Mouse (Mus musculus): Measurements from ENCODE around the gene Trub2.
A peak's percentile ranks its signal among the peaks of the same experiment; 100 is the strongest.

Gene Trub2

GRCm38 (mm10) chr2:29787937-29788681 is at the start of gene Trub2:
Gene Trub2 (minus strand): TSS chr2:29788502.
- peak; percentile 89 to 96 for DNase-seq (ENCODE audit: inconsistent age in 2 of 2, low spot score in 1 of 2)

- DNase-seq (ENCODE audit: inconsistent age in 2 of 2, low spot score in 1 of 2), result no peak
Observed at GRCm38 (mm10) chr2:29835391-29835899, 47.1 kb upstream of the Trub2 start.

GRCm38 (mm10) chr2:29833796-29834195 is 45.5 kb upstream of the Trub2 start:
- DNase-seq (ENCODE audit: inconsistent age in 2 of 2, low spot score in 1 of 2), result no peak

GRCm38 (mm10) chr2:29831106-29831505 is 42.8 kb upstream of the Trub2 start:
- no peak for DNase-seq (ENCODE audit: inconsistent age in 2 of 2, low spot score in 1 of 2)

DNA sequence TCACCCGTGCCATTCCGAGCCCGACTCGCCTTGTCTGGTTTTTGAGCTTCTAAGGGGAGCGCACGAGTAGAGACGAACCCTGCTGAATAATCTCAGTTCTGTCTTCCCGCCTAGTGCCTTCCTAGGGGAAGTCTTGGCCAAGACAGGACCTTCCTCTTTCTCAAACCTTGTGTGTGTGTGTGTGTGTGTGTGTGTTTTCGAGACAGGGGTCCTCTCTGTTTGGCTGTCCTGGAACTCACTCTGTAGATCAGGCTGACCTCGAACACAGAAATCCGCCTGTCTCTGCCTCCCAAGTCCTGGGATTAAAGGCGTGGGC is 39.4 kb upstream of the Trub2 start:
- DNase-seq (ENCODE audit: inconsistent age in 2 of 2, low spot score in 1 of 2), result no peak

DNA sequence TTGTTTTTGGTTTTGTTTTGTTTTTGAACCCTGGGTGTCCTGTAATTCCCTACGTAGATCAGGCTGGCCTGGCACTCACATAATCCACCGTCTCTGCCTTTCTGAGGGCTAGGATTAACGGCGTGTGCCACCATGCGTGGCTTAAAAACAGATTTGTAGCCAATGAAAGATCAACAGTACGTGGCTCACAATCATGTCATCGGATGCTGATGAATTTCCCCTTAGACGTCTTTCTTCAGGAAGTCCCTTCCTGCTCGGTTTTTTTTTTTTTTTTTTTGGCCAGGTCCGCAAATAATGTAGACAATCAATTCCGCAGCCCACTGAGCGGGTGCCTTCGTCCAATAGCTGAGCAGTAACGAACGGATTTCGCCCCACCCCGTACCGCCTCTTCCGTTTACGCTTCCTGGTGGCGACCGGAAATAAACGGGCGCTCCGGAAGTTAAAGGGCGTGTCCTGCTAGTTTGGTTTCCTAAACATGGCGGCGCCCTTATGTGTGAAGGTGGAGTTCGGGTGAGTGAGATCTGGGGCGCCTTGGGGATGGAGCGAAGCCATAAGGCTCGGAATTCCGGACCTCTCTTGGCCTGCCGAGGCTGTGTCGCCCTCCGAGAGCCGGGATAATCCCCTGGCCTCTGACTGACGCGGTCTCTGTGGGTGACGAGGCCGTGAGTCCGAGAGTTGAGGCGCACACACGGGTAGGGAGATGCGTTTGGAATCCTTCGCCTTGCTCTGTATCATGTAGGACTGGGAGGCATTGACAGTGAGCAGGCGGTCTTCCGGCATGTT is 38.8 kb upstream of the Trub2 start:
- DNase-seq (ENCODE audit: inconsistent age in 2 of 2, low spot score in 1 of 2), result peak; percentile 97 to 98

DNA sequence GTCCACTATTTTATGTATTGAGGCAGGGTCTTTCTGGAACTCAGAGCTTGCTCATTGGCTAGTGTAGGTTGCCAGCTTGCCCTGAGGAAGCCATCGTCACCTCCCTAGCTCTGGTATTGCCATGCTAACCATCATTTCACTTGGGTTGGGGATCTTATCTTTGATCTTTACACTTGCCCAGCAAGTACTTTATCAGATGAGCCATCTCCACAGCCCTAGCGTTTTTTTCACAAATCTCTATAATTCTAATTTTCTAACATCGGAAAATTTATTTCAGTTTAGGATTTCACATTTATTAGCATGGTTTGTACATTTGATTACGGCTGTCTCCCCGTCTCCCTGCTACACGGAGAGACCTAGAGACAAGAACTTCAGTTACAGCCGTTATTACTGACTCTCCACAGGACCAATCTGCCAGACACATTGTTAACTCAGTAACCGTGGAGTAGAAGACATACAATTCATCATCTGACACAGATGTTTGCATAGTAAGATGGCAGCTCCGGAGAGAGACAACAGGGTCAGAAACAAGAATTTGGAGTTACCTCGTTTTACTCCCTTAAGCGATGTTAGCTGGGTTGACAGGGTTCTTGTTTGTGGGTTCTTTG is 38.1 kb upstream of the Trub2 start:
- no peak for DNase-seq (ENCODE audit: inconsistent age in 2 of 2, low spot score in 1 of 2)

DNA sequence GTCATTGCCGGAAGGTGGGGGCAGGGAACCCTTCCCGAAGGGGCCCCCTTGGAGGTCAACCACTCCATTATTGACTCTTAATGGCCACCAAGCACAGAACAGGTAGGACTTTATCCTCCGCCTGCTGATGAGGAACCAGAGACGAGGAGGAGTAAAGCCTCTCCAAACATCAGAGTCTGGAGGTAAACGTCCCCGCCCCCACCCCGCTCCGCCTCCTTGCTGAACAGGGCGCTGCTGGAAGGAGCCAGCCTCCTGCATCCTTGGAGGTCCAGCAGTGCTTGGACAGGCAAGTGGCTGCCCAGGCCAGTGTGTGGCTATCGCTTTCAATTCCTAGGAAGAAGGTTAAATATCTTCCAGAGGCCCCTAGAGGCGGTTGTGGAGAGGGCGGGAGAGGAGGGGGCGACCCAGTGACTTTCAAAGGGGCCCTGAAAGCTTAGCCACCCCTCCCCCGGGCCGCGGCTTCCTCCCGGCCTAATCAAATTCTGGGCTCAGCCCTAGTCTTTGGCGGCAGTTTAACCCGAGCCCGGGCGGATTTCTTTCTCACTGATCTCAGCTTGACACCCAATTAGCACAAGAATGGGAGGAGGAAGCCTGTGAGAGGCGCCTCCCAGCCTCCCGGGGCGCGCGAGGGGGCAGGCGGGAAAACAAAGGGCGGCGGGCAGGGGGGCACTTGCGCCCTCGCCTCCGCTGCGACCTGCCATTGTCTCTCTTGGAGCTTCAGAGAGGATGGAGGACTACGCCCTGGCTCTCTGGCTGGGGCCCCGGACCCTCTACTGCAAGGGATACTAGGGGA is 31.9 kb upstream of the Trub2 start, which contains the start of gene Urm1:
Gene Urm1 (plus strand): TSS at position 51 of the 793 bp plus-strand sequence.
- DNase-seq (ENCODE audit: inconsistent age in 2 of 2, low spot score in 1 of 2), result peak; percentile 55 to 83

DNA sequence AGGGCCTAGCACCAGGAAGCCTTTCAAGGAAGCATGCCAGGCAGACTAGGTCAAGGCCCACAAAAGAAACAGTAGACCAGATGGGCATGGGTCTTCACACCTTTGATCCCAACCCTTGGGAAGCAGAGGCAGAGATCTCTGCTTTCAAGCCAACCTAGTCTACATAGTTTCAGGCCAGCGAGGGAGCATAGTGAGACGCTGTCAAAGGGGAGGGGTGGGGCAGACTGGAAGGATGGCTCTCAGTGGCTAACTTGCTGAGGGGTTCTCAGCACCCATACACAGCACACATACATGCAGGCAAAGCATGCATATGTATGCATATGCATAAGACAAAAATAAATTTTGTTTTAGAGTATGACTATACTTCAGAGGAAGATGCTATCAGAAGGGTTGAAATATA is 31.1 kb upstream of the Trub2 start:
- no peak for DNase-seq (ENCODE audit: inconsistent age in 2 of 2, low spot score in 1 of 2)

DNA sequence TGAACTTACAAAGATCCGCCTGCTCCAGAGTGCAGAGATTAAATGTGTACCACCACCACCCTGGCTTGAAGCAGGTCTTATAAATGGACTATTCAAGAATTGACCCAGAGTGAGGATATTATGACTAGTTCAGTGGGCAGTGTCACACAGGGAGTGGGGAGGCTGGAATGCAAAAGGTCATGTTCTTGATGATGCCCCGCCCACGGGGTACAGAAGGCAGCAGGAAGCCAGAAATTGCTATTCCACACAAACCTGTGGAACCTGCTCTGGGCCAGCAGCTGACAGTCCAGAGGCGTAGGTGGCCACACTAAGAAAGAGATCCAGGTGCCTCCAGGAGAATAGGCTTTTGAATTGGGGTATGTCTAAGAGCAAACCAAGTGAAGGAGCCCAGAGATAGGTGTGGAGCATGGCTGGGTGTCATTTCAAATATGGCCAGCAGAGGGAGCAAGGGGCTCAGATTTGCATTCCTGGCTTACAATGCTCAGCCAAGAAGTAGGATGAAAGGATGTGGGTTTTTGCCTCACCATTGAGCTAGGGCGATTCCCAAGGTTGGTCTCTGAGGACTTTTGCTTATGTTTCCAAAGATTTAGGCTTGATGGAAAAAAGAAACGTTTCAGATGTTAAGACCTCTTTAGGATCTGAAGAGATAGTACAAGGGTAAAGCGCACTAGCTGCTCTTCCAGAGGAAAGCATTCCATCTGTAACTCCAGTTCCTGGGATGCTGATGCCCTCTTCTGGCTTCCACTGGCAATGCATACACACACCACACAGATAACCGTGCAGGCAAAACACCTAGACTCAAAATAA is 29.3 kb upstream of the Trub2 start:
- peak; percentile 83 to 96 for DNase-seq (ENCODE audit: inconsistent age in 2 of 2, low spot score in 1 of 2)

- DNase-seq (ENCODE audit: inconsistent age in 2 of 2, low spot score in 1 of 2), result no peak
Observed at GRCm38 (mm10) chr2:29815678-29816371, 27.5 kb upstream of the Trub2 start.

DNA sequence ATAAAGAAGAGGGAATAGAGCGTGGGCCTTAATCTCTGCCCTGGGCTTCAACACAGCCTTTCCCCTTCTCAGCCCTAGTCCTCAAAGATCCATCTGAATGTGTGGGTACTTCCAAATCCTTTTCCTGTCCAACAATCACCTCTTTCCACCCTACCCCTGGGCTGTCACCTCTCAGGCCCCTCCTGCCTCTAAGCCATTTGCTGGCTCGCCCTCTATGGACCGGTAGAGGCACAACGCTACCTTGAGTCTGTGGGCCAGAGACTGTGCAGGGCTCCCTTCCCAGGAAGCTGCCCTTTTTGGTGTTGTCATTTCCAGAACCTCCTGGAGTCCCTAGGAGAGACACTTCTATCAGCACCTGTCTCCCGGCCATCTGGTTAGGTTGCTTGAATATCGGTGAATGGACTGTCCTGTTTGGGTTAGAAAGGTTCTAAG is 15.1 kb upstream of the Trub2 start:
- DNase-seq (ENCODE audit: inconsistent age in 2 of 2, low spot score in 1 of 2), result peak in 1 of 2 experiments; percentile 70

DNA sequence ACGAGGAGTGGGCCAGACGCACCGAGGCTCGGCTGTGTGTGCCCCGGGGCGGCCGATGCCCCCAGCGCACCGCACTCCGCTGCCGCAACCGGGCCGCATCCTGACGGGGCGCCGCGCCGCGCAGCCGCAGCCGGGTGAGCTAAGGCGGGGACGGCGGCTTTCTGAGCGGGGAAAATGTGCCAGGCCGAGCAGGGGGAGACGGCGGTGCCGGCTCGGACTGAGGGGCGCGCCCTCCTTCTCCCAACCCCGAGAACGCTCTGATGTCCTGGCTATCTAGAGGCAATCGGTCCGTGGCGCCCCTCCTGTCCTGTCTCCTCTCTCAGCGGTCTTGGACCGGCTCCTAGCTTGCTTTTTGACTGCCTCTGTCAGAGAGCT is 14.5 kb upstream of the Trub2 start:
- no peak for DNase-seq (ENCODE audit: inconsistent age in 2 of 2, low spot score in 1 of 2)

- DNase-seq (ENCODE audit: inconsistent age in 2 of 2, low spot score in 1 of 2), result peak; percentile 96 to 98
Observed at GRCm38 (mm10) chr2:29802075-29802826, 13.9 kb upstream of the Trub2 start, which contains the start of gene Slc27a4. Gene Slc27a4 (plus strand): TSS chr2:29802634.

- no peak for DNase-seq (ENCODE audit: inconsistent age in 2 of 2, low spot score in 1 of 2)
Observed at GRCm38 (mm10) chr2:29792772-29793487, 4.6 kb upstream of the Trub2 start.

DNA sequence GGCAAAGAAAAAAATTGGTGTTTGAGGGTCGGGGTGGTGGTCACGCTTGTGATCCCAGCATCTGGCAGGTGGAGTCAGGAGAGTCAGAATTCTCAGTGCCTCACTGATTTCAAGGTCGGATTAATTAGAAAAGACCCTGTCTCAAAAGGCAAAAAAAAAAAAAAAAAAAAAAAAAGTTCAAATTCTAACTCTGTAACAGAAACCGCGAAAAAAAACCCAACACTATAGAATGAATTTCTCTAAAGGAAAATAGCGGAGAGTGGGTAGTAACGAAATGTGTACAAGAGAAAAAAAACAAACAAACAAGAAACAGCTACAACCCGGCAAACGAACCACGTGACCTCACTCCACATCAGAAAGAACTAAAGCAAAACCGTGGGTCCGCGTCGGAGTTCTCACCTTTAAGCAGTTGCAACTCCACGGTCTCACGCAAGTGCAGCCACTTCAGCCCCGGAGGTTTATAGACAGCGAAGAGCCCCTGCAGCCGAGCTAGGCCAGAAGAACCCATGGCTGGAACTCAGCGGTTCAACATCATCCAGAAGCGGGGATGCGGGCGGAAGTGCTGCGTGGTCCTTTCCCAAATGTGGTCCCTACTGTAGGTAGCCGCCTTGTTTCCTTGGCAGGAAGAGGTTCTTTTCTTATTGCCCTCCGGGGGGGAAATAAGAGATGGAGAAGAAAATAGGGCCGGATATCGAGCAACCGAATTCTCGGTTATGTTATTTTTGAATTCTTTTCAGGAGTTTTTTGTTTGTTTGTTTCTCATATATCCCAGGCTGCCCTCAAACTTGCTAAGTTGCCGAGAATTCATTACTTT is 991 bp downstream of the Trub2 start, which contains the start of gene Coq4:
Gene Coq4 (plus strand): TSS at position 390 of the 814 bp plus-strand sequence.
- peak; percentile 90 to 98 for DNase-seq (ENCODE audit: inconsistent age in 2 of 2, low spot score in 1 of 2)

- no peak for DNase-seq (ENCODE audit: inconsistent age in 2 of 2, low spot score in 1 of 2)
Observed at GRCm38 (mm10) chr2:29784290-29784689, 4.0 kb downstream of the Trub2 start.

All from adrenal gland, adult (tissue).